Mouse (Mus musculus) heart, embryonic 16.5 days (tissue): ENCODE data around the gene Zfp850. TPM values are rescaled to one million over a fixed set of nuclear protein-coding genes. Genes with fewer than 3 reads are reported as not detected.
A peak's percentile ranks its signal among the peaks of the same experiment; 100 is the strongest.

Experiments used
- ATAC-seq: fragments of 200-750 bp; cut with Nextera tagmentation; replicated peaks from 2 replicates; pipeline ENCODE4 v1.8.0; 2017; ENCODE audit warnings: moderate number of reproducible peaks; ENCODE audit not compliant: insufficient read depth, low FRiP score; ENCODE audit errors: extremely low read depth
- H3K27ac ChIP-seq: fragments of 300-500 bp; sonication (generic); 2 replicates; pipeline ENCODE4 v1.5.1; 2014; ENCODE audit warnings: mild to moderate bottlenecking, low read length, control low read depth, moderate library complexity
- H3K27me3 ChIP-seq: fragments of 300-500 bp; sonication (generic); 2 replicates; pipeline ENCODE4 v1.6.1; 2014; ENCODE audit warnings: low read length, mixed read lengths; ENCODE audit not compliant: control insufficient read depth, insufficient read depth
- H3K36me3 ChIP-seq: fragments of 300-500 bp; sonication (generic); 2 replicates; pipeline ENCODE4 v1.6.1; 2014; ENCODE audit not compliant: control insufficient read depth, insufficient read depth
- H3K4me1 ChIP-seq: fragments of 300-500 bp; sonication (generic); 2 replicates; pipeline ENCODE4 v1.6.1; 2014; ENCODE audit warnings: low read length, mixed read lengths; ENCODE audit not compliant: control insufficient read depth, insufficient read depth
- H3K4me2 ChIP-seq: fragments of 300-500 bp; sonication (generic); 2 replicates; pipeline ENCODE4 v1.6.1; 2014; ENCODE audit warnings: low read depth, mild to moderate bottlenecking, control low read depth, low read length
- H3K4me3 ChIP-seq: fragments of 300-500 bp; sonication (generic); 2 replicates; pipeline ENCODE4 v1.5.1; 2014; ENCODE audit warnings: mild to moderate bottlenecking, control low read depth, low read length
- H3K9ac ChIP-seq: fragments of 300-500 bp; sonication (generic); 2 replicates; pipeline ENCODE4 v1.6.1; 2014; ENCODE audit warnings: low read length, control low read depth
- H3K9me3 ChIP-seq: fragments of 300-500 bp; sonication (generic); replicated peaks from 2 replicates; pipeline ENCODE4 v1.6.1; 2016; ENCODE audit warnings: low read length; ENCODE audit not compliant: control insufficient read depth
- WGBS: fragments of 180-500 bp; shearing (Covaris S2); extraction: QIAGEN DNeasy Blood & Tissue Kit; methylation state at CpG from one replicate; pipeline ENCODE4 v1.1.7; 2014; 5-methylcytosine and 5-hydroxymethylcytosine counted together
- polyA plus RNA-seq: library from polyadenylated mRNA; unstranded; fragments of >200 nt; fragmentation: Nextera tagmentation; extraction: Ambion mirVana; gene quantifications from 2 replicates; pipeline ENCODE4 v1.2.1, GENCODE M21; 2015

The Zfp850 gene
- polyA plus RNA-seq = 2.4 and 2.5 TPM in 2 replicates

GRCm38 (mm10) chr7:28013549-28014444 lies at the start of gene Zfp850:
Gene Zfp850 (minus strand): TSS chr7:28014115.
- no peak within 1 kb of the TSS for H3K27ac ChIP-seq
- peak; percentile 90 for ATAC-seq
- peaks cover 8% of the 10 kb centered on the region for H3K4me1 ChIP-seq
- peak within 1 kb of the TSS; percentile 88 for H3K9ac ChIP-seq
- WGBS = under 1% methylated on average over 47 of the region's 47 CpGs
- peak within 1 kb of the TSS; percentile 97 for H3K4me2 ChIP-seq
- peak within 1 kb of the TSS; percentile 82 for H3K4me3 ChIP-seq
- H3K9me3 ChIP-seq = peaks cover 3% of the 10 kb centered on the region
- H3K36me3 ChIP-seq = no peaks in the 10 kb centered on the region
- H3K27me3 ChIP-seq = no peaks in the 10 kb centered on the region

GRCm38 (mm10) chr7:28059972-28060371 lies 46.1 kb upstream of the Zfp850 start:
- no peak overlapping the region for H3K9ac ChIP-seq
- no peak for ATAC-seq
- 89% methylated on average over 1 of the region's 1 CpGs for WGBS
- H3K4me1 ChIP-seq = no peaks in the 10 kb centered on the region
- H3K4me3 ChIP-seq = no peak overlapping the region
- H3K9me3 ChIP-seq = no peaks in the 10 kb centered on the region; the same call in 1 of the 2 replicates
- H3K27me3 ChIP-seq = no peaks in the 10 kb centered on the region
- H3K4me2 ChIP-seq = no peak overlapping the region
- H3K27ac ChIP-seq = no peak overlapping the region
- no peaks in the 10 kb centered on the region for H3K36me3 ChIP-seq

- Histone ChIP-seq H3K4me2 (no peak overlapping the region), H3K9ac (no peak overlapping the region), H3K4me1 (peaks cover 6% of the 10 kb centered on the region), H3K9me3 (no peaks in the 10 kb centered on the region), H3K27ac (no peak overlapping the region), H3K4me3 (no peak overlapping the region), H3K36me3 (peaks cover 4% of the 10 kb centered on the region), H3K27me3 (peaks cover 2% of the 10 kb centered on the region; the same call in 1 of the 2 replicates)
- ATAC-seq = no peak
- 73% methylated on average over 6 of the region's 6 CpGs for WGBS
Measured at GRCm38 (mm10) chr7:28053046-28053930, 39.4 kb upstream of the Zfp850 start.

- ATAC-seq = no peak
- no peak overlapping the region for H3K27ac ChIP-seq
- peaks cover 28% of the 10 kb centered on the region for H3K36me3 ChIP-seq
- 55% methylated on average over 17 of the region's 17 CpGs for WGBS
- H3K4me3 ChIP-seq = peak overlapping the region; percentile 15; the same call in 1 of the 2 replicates
- H3K9me3 ChIP-seq = no peaks in the 10 kb centered on the region
- H3K4me1 ChIP-seq = peaks cover 6% of the 10 kb centered on the region
- peaks cover 2% of the 10 kb centered on the region; the same call in 1 of the 2 replicates for H3K27me3 ChIP-seq
- H3K9ac ChIP-seq = peak overlapping the region; percentile 66
- peak overlapping the region; percentile 50 for H3K4me2 ChIP-seq
Measured at GRCm38 (mm10) chr7:28050584-28050983, 36.7 kb upstream of the Zfp850 start.

- Histone ChIP-seq H3K9me3 (no peaks in the 10 kb centered on the region), H3K36me3 (peaks cover 34% of the 10 kb centered on the region), H3K4me3 (peak within 1 kb of the TSS; percentile 97), H3K4me2 (peak within 1 kb of the TSS; percentile 80), H3K27ac (peak within 1 kb of the TSS; percentile 59), H3K4me1 (peaks cover 6% of the 10 kb centered on the region), H3K9ac (peak within 1 kb of the TSS; percentile 91), H3K27me3 (peaks cover 2% of the 10 kb centered on the region; the same call in 1 of the 2 replicates)
- peak; percentile 99 for ATAC-seq
- under 1% methylated on average over 52 of the region's 52 CpGs for WGBS
Measured at GRCm38 (mm10) chr7:28049476-28050409, 35.8 kb upstream of the Zfp850 start, which contains the start of gene Psmc4. Gene Psmc4 (minus strand): TSS chr7:28050101.

- peaks cover 66% of the 10 kb centered on the region for H3K36me3 ChIP-seq
- no peak for ATAC-seq
- no peaks in the 10 kb centered on the region for H3K9me3 ChIP-seq
- H3K27me3 ChIP-seq = no peaks in the 10 kb centered on the region
- peaks cover 6% of the 10 kb centered on the region for H3K4me1 ChIP-seq
- no peak overlapping the region for H3K9ac ChIP-seq
- 86% methylated on average over 4 of the region's 4 CpGs for WGBS
- no peak overlapping the region for H3K27ac ChIP-seq
- no peak overlapping the region for H3K4me2 ChIP-seq
- H3K4me3 ChIP-seq = no peak overlapping the region
Measured at GRCm38 (mm10) chr7:28044524-28044923, 30.6 kb upstream of the Zfp850 start.

- Histone ChIP-seq H3K4me3 (peak overlapping the region; percentile 82), H3K4me2 (peak overlapping the region; percentile 97), H3K9ac (peak overlapping the region; percentile 88), H3K27ac (no peak overlapping the region), H3K9me3 (peaks cover 6% of the 10 kb centered on the region), H3K36me3 (no peaks in the 10 kb centered on the region), H3K27me3 (no peaks in the 10 kb centered on the region), H3K4me1 (peaks cover 8% of the 10 kb centered on the region)
- ATAC-seq = no peak
- 28% methylated on average over 7 of the region's 7 CpGs for WGBS
Measured at GRCm38 (mm10) chr7:28014445-28014810, 513 bp upstream of the Zfp850 start.

- Histone ChIP-seq H3K9ac (no peak overlapping the region), H3K36me3 (peaks cover 4% of the 10 kb centered on the region; the same call in 1 of the 2 replicates), H3K9me3 (no peaks in the 10 kb centered on the region), H3K27me3 (no peaks in the 10 kb centered on the region), H3K4me3 (no peak overlapping the region), H3K27ac (no peak overlapping the region), H3K4me1 (peaks cover 8% of the 10 kb centered on the region), H3K4me2 (no peak overlapping the region)
- ATAC-seq = no peak
- WGBS = 92% methylated on average over 3 of the region's 3 CpGs
Measured at GRCm38 (mm10) chr7:28010271-28010670, 3.6 kb downstream of the Zfp850 start.
